Mouse (Mus musculus): Measurements from ENCODE around the gene Tead3.

The Tead3 gene

DNA sequence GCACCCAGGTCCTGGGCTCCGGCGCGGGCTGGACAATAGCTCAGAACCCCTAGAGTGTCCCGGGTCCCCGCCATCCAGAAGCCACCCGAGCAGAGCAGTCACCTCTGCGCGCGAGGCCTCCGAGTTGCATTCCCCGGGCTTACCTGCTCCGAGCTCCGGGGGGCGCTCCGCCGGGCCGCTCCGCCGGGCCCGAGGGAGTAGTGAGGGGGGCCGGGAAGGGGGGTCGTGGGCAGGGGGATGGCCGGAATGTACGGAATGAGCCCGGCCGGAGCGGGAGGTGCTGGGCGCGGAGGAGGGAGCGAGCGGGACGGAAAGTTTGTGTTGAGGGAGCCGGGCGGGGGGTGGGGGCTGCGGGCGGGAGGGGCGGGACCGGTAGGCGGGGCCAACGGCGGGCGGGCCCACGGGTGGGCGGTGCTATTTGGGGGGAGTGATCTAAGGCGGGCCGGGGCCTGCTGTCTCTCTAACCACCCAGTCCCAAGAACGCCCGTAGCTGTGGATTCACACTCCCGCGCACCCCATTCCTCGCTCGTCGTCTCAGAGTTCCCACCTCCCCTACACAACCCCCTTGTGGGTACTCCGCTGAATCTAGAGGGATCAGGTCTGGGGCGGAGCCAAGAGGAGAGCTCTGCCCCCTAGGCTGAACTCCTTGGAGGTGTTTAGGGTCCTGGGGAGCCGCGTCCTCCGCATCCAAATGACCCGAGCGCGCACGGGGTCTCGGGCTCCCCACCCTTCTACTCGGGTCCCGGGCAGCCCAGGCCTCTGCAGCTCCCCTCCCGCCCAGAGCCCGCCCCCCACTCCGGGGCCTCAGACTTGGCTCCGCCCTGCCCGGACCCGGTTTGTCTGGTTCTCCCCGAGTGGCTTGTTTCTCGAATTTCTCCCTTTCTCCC is at the start of gene Tead3:
Gene Tead3, minus strand, starts transcription at position 352 of the 887 bp plus-strand sequence.
- DNase-seq (ENCODE audit: low spot score): peak; percentile 85

DNA sequence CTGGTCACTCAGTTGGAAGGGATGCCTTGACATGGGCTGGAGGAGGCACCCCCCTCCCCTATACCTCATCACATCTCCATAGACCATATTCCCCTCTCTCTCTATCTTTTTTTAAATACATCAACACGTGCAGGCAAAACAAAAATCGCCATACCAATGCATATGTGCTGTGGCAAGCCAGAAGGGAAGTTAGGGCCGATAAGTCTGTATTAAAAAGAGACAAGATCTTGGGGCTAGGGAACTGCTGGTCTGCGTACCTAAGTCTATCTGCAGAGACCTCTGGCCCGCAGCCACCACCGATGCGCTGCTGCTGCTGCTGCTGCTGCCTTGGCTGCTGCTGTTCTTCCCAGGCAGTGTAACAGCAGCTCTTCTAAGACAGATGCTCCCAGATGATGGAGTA is 44.4 kb upstream of the Tead3 start:
- no peak for DNase-seq (ENCODE audit: low spot score)

DNA sequence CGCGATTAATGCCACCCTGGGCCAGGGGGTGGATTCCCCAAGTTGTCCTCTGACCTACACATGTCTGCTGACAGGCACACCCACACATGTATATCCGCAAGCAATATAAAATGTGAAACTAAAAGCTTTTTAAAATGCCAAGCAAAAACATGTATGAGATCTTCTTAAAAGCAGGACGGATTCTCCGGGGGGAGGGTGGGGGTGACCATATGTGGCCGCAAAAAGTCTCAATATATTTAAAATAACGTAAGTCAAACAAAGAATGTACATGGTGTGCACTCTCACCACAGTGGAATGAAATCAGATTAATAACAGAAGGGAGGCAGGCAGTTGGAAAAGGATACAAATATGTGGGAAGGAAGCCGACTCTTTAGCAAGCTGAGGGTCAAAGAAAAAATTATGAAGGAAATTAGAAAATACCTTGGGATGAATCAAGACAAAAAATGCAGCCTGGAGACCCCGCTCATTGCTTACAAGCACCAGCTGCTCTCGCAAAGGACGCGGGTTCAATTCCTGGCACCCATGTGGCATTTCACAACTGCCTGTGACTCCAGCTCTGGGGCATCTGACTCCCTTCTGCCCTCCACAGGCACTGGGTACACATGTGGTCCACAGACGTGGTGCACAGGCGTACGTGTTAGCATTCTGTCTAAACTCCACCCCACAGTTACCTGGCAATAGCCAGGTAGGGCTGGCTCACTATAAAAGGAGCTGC is 43.6 kb upstream of the Tead3 start:
- DNase-seq (ENCODE audit: low spot score): no peak

DNA sequence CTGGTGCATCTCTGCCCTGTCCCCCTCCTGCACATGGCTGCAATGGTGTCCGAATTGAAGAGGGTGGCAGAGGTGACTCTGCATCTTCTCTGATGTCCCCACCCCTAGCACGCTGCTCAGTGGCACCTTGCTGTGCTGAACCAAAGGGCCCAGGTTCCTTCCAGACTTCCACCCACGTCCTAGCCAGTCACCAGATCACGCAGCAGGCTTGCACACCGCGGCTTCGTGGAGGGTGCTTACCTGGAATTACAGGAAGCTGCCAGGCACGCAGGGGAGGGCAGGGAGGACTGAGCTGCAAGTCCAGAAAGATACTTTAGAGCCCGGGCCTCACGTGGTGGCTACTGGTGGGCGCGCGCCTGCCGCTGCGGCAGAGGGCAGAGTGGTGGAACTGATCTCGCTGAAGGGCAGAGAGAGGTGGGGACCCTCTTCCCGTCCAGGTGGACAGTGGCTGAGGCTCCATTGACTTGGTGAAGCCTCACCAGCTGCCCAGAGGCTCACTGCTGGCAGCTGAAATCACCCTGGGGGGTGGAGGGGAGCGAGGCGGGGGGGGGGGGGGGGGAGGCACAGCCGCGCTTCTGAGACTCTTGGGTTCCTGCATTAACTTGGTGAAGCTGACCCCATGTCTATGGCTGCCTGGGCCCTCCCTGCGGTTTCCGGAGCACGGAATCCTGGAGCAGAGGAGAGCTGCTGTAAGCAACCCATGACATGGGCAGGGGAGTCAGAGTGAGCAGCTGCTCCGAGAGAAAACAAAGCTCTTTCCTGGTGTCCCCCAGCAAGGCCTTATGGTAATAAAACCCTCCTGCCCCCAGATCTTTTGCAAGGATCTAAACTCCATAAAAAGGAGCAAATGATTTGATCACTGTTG is 41.2 kb upstream of the Tead3 start:
- DNase-seq (ENCODE audit: low spot score): no peak

DNA sequence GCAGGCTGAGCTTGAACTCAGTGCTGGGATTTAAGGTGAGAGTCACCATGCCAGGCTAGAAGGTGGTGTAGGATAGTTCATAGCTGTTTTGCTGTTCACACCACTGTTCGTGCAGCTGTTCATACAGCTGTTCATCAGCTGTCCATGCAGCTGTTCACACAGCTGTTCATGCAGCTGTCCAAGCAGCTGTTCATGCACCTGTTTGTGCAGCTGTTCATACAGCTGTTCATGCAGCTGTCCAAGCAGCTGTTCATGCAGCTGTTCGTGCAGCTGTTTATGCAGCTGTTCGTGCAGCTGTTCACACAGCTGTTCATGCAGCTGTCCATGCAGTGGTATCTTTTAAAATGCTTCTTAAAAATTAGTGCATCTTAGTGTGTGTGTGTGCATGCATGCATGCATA is 37.9 kb upstream of the Tead3 start:
- no peak for DNase-seq (ENCODE audit: low spot score)

DNA sequence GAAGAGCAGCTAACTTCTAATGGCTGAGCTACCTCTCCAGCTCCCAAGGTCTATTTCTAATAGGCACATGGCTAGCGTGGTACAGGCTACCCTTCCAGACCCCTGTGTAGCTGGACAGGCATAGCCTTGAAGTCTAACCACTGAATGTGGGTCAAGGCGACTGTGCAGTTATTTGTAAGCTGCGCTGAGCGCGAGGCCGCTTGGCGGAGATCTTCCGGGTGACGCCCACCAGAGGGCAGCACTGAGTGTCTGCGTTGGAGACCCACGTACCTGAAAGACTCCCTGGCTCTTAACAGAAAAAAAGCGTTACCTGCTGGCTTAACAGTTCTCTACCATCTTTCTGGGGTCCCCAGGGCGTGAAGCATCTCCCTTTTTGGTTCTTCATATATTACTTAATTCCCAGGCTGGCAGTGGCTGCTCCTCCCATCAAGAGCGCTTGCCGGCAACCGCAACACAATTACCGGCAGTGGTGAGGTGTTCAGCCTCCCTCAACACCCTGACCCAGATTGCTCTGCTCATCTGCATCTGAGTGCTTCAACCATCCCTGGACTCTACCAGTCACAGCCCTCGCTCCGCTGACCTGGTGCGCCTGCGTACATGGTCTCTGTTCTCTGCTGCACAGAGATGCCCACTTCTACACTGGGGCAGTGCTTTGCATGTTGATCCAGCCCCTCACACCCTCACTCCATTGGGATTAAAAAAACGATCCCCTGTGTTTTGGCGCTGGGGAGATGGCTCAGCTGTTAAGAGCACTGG is 35.7 kb upstream of the Tead3 start:
- DNase-seq (ENCODE audit: low spot score): peak; percentile 88

DNA sequence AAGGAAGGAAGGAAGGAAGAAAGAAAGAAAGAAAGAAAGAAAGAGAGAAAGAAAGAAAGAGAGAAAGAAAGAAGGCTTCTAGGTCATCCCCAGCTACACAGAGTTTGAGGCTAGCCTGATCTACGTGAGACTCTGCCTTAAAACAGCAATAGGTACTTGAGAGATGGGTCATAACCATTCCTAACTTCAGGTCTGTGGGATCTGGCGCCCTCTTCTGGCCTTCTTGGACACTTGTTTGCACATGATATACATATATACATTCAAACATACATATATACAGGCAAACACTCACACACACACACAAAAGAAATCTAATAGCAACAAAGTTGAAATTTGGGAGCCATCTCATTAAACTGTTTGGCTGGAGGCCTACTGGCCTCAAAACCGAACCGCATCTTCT is 33.7 kb upstream of the Tead3 start:
- DNase-seq (ENCODE audit: low spot score): peak; percentile 58

DNA sequence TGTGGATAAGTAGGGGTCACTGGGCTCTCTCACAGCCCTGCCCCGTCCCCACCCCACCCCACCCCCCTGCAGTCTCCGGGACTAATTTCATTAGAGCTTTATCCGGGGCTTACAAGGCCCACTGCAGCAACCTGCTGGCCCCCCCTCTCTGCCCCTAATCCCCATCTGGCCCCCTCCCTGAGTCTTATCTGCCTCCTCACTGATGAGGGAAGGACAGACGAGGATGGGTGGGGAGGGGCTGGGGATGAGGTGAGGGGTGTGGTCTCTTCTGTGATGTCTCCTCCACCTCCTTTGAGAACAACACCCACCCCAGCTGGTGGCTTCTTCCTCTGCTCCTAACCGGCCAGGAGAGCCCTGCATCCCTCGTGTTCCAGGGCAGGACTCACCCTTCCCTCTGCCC is 29.6 kb upstream of the Tead3 start:
- no peak for DNase-seq (ENCODE audit: low spot score)

DNA sequence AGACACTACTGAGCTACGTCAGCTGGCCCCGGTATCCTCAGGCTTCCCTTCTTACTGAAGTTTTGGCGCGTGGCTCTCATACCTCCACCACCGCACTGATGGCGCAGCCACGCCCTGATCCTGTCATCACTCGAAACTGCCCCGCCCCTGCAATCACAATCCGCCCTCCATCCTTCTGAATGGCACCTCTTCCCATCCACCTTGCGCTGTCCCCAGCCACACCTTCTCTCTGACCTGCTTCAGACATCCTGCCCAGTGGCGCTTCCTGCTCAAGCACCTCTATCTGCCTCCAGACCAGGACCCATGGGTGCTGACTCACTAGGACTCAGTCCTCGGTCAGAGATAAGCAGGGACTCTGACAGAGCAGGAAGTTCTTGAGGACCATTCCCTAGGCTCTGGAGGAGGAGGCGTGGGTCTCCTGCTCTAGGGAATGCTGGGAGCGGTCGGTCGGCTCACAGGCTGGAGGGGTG is 25.0 kb upstream of the Tead3 start:
- DNase-seq (ENCODE audit: low spot score): no peak

DNA sequence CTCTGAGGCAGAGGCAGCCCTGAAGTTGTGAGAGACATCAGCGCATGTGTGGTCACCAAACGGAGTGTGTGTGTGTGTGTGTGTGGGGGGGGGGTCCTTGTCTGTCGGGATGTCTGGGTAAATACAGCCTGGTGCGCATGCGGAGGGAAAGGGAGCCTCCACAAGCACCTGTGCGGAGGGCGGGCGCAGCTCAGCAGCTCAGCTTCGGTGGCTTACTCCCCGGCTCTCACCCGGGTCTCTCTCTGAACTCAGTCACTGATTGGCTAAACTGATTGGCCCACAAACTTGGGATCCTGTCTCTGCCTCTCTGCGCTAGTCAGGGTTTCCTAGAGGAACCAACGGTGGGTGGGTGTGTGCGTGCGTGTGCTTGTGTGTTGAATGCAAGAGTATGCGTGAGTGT is 23.9 kb upstream of the Tead3 start:
- DNase-seq (ENCODE audit: low spot score): no peak

DNA sequence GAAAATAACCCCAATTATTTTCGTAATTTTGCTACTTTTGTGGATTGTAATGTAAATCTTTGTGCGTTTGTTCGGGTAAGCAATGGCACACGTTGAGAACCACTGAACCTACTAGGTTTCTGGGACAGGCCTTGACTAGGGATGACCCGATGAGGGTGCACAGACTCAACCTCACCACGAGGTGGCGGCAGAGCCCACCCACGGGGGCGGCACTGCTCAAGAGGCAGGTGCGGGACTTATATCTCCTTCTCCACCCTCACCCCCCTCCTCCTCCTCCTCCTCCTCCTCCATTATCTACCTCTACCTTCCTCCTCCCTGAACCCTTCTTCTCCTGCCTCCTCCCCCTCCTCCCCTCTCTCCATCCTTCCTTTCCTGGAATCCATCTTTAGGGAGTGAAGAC is 23.2 kb upstream of the Tead3 start:
- DNase-seq (ENCODE audit: low spot score): peak; percentile 72

DNA sequence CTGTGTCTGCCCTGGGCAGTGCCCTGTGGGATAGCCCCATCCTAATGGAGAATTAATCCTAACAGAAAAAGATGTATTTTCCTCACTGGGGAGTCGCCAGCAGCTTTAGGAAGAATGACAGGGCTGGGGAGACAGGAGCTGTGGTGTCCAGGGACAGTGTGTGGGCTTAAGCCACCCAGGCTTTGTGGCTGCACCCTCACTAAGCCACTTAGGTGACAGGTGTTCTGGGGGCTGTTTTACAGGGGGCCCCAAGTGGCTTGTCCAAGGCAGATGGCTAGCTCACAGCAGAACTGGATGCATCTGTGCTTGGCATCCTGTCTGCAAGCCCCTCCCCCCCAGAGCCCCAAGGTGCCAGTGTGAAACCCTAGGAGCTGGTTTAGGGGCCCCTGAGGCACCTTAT is 21.3 kb upstream of the Tead3 start:
- no peak for DNase-seq (ENCODE audit: low spot score)

DNA sequence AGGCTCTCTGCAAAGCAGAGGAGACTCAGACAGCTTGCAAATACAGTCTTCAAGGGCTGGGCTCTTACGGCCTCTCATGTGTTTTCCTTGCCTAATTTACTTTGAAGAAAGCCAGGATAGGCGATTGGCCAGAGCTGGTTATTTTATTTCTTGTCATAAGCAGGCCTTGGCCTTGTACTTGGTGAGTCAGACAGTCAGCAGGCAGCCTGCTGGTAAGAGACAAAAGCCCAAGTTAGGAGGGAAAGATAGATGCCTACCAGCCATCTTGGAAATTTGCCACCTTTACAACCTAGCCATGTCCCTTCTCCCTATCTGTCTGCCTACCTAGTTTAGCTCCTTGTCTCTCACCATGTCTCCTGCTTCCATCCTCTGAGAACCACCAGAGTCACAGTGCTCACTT is 20.7 kb upstream of the Tead3 start:
- no peak for DNase-seq (ENCODE audit: low spot score)

DNA sequence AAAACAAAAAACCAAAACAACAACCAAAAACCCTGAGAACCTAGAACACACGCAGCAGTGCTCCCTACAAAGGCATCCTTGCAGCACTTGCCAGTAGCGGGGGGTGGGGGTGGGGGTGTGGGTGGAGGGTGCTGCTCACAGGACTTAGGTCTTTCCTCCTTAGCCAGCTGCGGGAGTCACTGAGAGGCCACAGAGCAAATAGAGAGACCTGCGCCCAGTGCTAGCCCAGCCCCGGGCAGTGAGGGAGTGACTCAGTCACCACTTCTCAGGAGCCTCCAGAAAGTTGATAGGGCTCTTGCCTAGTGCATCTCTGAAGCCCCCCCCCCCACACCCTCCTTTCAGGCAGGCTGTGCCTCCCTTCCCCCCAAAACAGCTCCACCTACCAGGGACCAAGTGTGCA is 18.4 kb upstream of the Tead3 start:
- no peak for DNase-seq (ENCODE audit: low spot score)

DNA sequence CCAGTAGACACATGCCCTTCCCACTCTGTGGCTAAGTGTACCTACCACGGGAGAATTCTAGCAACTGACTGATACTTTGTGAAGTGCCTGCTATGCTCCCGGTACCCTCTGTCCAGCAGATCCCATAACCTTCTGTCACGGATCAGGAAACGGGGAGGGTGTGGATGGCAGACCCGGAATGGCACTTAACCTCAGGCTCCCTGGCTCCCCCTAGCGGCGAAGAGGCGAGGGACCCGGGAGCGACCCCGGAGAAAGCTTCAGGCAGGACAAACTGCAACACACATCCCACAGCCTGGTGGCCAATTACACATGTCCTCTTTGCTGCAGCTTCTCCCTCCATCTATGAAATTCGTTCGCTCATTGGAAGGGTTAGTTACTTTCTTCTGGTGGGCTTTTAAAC is 17.8 kb upstream of the Tead3 start:
- peak; percentile 86 for DNase-seq (ENCODE audit: low spot score)

DNA sequence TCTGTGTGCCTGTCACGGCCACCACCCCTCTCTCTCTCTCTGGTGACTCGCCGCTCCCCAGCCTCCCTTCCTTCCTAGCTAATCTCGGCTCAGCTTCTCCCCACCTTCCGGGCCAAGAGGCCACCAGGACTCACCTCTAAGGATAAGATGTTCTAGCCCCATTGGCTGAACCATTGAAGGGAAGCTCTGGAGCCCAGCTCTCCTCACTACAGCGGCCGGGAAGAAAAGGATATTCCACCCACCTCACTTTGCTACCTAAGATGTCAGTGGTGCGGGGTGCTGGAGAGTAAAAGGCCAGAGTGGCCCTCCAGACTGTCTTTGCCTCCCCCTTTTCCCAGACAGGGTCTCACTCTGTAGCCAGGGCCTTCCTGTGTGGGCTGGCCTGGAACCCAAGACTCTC is 14.5 kb upstream of the Tead3 start, which contains the start of gene Tulp1:
Gene Tulp1, minus strand, starts transcription at position 101 of the 400 bp plus-strand sequence.
- DNase-seq (ENCODE audit: low spot score): no peak

DNA sequence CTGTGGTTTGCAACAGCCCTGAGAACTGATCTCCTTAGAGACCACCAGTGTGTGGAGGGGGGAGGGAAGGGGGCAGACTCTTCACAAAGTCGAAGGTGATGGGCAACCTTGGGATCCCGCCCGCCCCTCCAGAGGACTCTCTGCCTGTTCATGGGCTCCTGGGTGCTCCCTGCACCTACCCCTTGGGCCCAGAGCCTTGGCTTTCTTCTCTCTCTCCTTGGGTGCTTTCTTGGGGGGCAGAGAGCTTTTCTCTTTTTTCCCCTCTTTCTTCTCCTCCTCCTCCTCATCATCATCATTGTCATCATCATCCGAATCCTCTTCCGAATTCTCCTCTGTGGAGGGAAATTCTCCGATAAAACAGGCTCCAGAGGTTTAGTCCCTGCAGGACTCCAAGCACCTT is 12.9 kb upstream of the Tead3 start:
- DNase-seq (ENCODE audit: low spot score): peak; percentile 43

DNA sequence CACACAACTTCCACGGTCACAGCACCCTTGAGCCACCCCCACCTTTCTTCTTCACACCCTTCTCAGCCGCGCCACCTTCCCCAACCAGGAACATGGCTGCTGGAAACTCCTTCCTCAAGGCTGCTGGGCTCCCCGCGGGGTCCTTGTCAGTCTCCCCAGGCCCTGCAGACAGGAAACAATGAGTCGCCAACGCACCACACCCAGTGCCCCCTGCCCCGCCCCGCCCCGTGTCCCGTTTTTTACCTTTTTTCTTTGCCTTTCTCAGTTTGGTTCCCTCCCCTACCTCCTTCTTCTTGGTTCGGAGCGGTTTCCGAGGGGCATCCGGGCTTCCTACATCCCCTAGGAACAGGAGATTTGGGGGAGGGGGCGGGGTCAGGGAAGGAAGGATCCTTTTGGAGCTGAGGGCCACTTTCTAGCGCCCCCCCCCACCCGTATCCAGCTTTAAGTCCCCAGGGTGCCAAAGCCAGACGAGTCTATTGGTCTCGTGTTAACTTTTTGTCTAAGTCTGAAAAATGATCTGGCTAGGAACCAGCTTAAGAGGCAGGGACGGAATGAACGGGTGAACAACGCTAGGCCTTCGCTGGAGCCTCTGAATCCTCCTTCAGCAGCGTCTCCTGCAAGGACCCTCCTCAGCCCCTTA is 12.2 kb upstream of the Tead3 start:
- DNase-seq (ENCODE audit: low spot score): peak; percentile 52

DNA sequence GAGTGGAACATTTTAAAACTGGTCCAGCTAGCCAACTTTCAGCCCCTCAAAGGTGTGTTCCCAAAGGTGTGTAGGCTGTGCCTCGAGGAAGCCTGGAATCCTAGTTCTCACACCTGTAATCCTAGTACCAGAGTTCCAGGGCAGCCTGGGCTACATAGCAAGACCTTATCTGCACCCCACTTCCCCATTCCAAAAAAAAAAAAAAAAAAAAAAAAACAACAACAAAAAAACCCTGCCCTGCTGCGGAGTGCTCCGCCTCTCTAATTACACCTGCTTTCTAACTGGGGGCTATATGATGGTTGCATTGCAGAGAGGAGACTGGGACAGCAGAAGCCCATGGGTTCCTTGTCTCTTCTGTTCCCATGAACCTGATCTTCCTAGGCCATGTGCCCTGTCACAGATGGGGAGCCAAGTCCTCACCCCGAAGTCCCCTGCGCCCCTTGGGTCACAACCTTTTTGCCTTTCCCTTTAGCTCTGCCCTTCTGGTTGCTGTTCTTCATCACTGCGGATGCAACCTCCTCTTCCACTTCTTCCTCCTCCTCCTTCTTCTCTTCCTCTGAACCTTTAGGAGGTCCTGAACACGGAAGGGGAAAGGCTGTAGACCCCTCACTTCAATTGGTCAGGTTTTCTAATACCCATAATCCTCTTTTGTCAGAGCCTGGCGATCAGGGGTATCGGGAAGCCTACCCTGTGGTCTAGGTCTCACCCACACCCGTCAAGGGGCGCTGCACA is 11.5 kb upstream of the Tead3 start:
- DNase-seq (ENCODE audit: low spot score): no peak

DNA sequence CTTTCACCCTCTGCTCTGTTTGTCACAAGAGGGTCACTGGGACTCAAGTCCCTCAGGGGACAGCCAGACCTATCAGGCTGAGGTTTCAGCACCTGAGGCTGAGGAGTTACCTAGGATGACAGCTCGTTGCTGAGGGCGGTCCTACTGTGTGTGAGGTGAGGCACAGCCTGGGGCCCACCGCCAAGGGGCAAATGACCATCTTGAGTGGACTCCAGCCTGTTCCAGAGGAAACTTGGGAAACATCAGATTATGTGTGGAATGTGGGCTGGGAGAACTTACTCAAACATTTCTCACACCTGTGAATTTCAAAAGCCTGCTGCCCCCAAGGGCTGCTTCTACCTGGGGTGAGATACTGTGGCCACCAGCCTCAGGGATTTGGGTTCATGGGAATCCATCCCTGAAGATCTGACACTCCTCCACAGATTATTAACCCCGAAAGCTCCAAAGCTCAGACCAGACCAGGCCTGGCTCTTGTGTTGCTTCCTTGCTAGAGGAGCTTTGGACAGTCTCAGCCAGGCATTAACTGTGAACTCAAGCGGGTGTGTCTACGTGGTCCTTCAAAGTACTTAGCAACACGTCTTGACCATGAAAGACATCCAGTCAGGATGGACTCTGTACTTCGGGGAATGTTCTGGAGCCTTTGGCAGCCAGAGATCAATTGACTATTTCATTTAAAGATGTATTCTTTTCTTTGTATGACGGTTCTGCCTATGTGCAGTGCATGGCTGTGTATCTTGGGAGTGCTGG is 10.1 kb upstream of the Tead3 start:
- no peak for DNase-seq (ENCODE audit: low spot score)

All from embryo, embryonic 10.5 days (tissue).